Comparison of ENCODE assay signal across 12 mouse cellular contexts in the genomic region with DNA sequence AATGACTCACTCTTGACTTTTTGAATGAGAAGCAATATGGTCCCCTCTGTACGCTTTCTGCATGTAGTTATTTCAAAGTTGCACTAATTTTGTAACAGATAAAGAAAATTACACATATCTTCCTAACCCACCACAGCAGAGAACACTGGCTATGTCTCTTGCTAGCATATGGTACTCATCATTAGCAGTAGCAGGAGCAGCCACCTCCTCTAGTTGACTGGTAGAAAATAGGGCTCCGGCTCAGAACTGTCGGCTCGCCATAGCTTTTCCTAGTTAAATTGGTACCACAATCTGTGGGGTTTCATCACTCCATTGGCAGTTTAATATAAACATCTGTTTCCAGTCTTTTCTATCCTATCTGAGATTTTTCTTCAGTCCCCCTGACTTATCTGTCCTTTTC.
"Had no signal": no experiment of that assay in that cellular context is flagged by ENCODE, and none has a peak within 500 bp of the region (broad histone marks: within the 10 kb centered on the region; RNA-seq: fewer than 3 reads in every experiment).

No protein-coding gene starts in this region.

- H3K27ac ChIP-seq: limb, embryonic 12.5 days; liver, embryonic 13.5 days; midbrain, embryonic 13.5 days; stomach, postnatal 0 days had no signal

- ATAC-seq: hindbrain, embryonic 16.5 days; inflammation-experienced regulatory T-cells, adult 6 months; intestine, postnatal 0 days; liver, postnatal 0 days; midbrain, embryonic 13.5 days had no signal

- H3K9me3 ChIP-seq: limb, embryonic 12.5 days; liver, embryonic 13.5 days; midbrain, embryonic 13.5 days had no signal

- H3K4me1 ChIP-seq: liver, embryonic 13.5 days; midbrain, embryonic 13.5 days had no signal

- H3K36me3 ChIP-seq: limb, embryonic 12.5 days; liver, embryonic 13.5 days; midbrain, embryonic 13.5 days had no signal

- H3K27me3 ChIP-seq: limb, embryonic 12.5 days; liver, embryonic 13.5 days; midbrain, embryonic 13.5 days had no signal

- H3K9ac ChIP-seq: limb, embryonic 12.5 days; liver, embryonic 13.5 days; liver, postnatal 0 days; midbrain, embryonic 13.5 days had no signal

- H3K4me2 ChIP-seq: limb, embryonic 12.5 days; liver, embryonic 13.5 days; midbrain, embryonic 13.5 days had no signal

- DNase-seq: kidney, postnatal 10 days; liver; liver, embryonic 13.5 days; liver, postnatal 0 days; right cerebral cortex, postnatal 25 days; thymus, postnatal 4 days had no signal

- H3K4me3 ChIP-seq: limb, embryonic 12.5 days; liver, embryonic 13.5 days; midbrain, embryonic 13.5 days had no signal
